Mouse (Mus musculus): ENCODE results near the gene Prdx6b. TPM values are rescaled to one million over a fixed set of nuclear protein-coding genes. Genes with fewer than 3 reads are reported as not detected.

Prdx6b gene
- polyA plus RNA-seq, 1 experiment from 2014 or later: not detected

- H3K27me3 ChIP-seq (ENCODE audit: insufficient read depth, low read length): no peaks in the 10 kb centered on the region
- H3K4me1 ChIP-seq (ENCODE audit: insufficient read depth): no peaks in the 10 kb centered on the region
- WGBS: 95% methylated on average over 4 of the region's 4 CpGs
- no peak overlapping the region for H3K4me2 ChIP-seq
- ATAC-seq (ENCODE audit: insufficient read depth) (no peak), DNase-seq (no peak)
- H3K27ac ChIP-seq (ENCODE audit: low read depth): no peak overlapping the region
- H3K4me3 ChIP-seq (ENCODE audit: low read depth, low read length): no peak overlapping the region
- TF ChIP-seq CTCF (IDR thresholded peaks at IDR 0.05; ENCODE audit: low read depth): no peak
- peaks cover 63% of the 10 kb centered on the region for H3K36me3 ChIP-seq (ENCODE audit: insufficient read depth)
- no peak overlapping the region for H3K9ac ChIP-seq
- no peaks in the 10 kb centered on the region for H3K9me3 ChIP-seq (ENCODE audit: low read depth, low read length)
Observed at GRCm38 (mm10) chr2:80322878-80323277, 30.6 kb downstream of the Prdx6b start.

DNA sequence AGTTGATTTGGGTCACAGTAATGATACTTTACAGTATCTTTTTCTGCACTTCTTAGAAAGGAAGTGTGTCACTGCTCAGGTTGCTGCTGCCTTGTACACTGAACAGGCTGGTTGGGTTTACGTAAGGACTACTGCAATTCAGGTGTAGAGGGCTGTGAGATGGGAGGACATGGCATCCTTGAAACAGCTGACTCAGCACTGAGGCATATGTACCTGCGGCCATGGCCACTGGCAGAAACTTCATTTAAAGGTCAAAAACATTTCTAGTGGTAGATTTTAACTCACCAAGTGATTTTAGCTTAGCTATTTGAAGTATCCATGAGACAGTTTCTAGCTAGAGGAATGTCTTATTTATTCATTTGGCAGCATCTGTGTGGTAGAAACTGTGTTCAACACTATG lies 33.5 kb downstream of the Prdx6b start:
- ATAC-seq (ENCODE audit: insufficient read depth) (no peak), DNase-seq (no peak)
- Histone ChIP-seq H3K4me3 (ENCODE audit: low read depth, low read length) (no peak overlapping the region), H3K27me3 (ENCODE audit: insufficient read depth, low read length) (no peaks in the 10 kb centered on the region), H3K9me3 (ENCODE audit: low read depth, low read length) (no peaks in the 10 kb centered on the region), H3K4me1 (ENCODE audit: insufficient read depth) (no peaks in the 10 kb centered on the region), H3K4me2 (no peak overlapping the region), H3K9ac (no peak overlapping the region), H3K27ac (ENCODE audit: low read depth) (no peak overlapping the region), H3K36me3 (ENCODE audit: insufficient read depth) (peaks cover 70% of the 10 kb centered on the region)
- no peak for TF ChIP-seq CTCF (IDR thresholded peaks at IDR 0.05; ENCODE audit: low read depth)
- WGBS: 93% methylated on average over 2 of the region's 2 CpGs

DNA sequence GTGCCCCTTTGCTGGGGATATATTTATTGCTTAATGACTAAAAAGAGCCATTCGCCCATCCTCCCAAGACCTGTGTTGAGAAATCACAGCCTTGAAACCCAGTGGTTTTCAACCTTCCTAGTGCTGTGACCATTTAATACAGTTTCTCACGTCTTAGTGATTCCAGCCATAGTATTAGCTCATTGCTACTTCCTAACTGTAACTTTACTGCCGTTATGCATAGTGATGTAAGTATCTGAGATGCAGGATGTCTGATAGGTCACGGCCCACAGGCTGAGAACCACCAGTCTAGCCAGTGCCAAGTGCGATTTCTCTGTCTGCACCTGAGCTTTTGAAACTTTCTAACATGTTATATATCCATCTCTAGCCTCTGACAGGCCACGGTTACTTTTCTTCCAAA lies 35.0 kb downstream of the Prdx6b start:
- Histone ChIP-seq H3K9me3 (ENCODE audit: low read depth, low read length) (no peaks in the 10 kb centered on the region), H3K4me1 (ENCODE audit: insufficient read depth) (no peaks in the 10 kb centered on the region), H3K27ac (ENCODE audit: low read depth) (no peak overlapping the region), H3K36me3 (ENCODE audit: insufficient read depth) (peaks cover 63% of the 10 kb centered on the region), H3K4me3 (ENCODE audit: low read depth, low read length) (no peak overlapping the region), H3K4me2 (no peak overlapping the region), H3K9ac (no peak overlapping the region), H3K27me3 (ENCODE audit: insufficient read depth, low read length) (no peaks in the 10 kb centered on the region)
- no peak for TF ChIP-seq CTCF (IDR thresholded peaks at IDR 0.05; ENCODE audit: low read depth)
- DNase-seq (no peak), ATAC-seq (ENCODE audit: insufficient read depth) (no peak)
- 91% methylated on average over 6 of the region's 6 CpGs for WGBS

DNA sequence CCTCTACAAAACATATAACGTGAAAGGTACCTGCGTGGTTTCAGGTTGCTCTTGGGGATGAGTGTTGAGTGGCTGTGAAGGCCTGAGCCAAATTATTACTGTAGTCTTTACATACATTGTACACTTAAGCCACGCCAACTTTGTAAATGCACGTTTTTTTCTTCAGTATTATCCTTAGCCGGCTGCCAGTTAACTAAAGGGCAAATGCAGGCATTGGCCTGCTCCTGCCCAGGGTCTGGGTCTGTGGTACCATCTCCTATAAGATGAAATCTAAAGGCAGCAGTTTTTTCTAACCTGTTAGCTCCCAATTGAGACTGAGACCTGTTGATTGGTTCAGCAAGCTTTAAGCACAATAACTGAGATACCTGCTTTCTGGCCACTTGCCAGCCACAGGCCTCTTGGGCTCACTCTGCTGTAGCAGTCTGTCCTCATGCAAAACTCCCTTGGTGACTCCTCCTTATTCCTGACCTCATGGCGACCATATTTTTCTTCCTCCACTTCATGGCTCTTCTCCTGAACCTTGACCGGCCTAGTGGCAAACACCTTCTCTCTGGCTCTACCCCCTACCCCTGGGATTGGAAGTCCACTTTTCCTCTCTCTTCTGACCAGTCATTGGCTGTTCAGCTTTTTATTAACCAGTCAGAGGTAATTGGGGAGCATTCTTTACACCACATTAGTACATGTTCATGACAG lies 36.8 kb downstream of the Prdx6b start:
- WGBS: 90% methylated on average over 7 of the region's 7 CpGs
- H3K36me3 ChIP-seq (ENCODE audit: insufficient read depth): peaks cover 61% of the 10 kb centered on the region
- no peak overlapping the region for H3K27ac ChIP-seq (ENCODE audit: low read depth)
- H3K27me3 ChIP-seq (ENCODE audit: insufficient read depth, low read length): no peaks in the 10 kb centered on the region
- DNase-seq (no peak), ATAC-seq (ENCODE audit: insufficient read depth) (no peak)
- TF ChIP-seq CTCF (IDR thresholded peaks at IDR 0.05; ENCODE audit: low read depth): no peak
- no peak overlapping the region for H3K4me2 ChIP-seq
- H3K4me3 ChIP-seq (ENCODE audit: low read depth, low read length): no peak overlapping the region
- H3K9me3 ChIP-seq (ENCODE audit: low read depth, low read length): no peaks in the 10 kb centered on the region
- H3K9ac ChIP-seq: no peak overlapping the region
- H3K4me1 ChIP-seq (ENCODE audit: insufficient read depth): no peaks in the 10 kb centered on the region

DNA sequence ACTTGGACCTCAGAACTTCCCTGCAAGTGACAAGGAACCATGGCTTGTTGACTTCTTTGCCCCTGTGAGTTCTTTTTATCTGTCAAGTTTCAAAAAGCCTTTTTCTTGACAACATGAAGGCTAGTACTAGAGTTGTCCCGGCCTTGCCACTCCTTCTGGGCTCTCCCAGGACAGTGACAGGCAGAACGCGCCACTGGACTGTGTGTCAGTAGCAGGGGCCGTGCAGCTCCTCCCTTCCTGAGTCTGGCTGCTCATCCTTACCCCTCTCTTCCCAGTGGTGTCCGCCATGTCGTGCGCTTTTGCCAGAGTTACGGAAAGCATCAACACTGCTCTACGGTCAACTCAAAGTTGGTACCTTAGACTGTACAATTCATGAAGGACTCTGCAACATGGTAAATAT lies 48.3 kb downstream of the Prdx6b start:
- Histone ChIP-seq H3K4me3 (ENCODE audit: low read depth, low read length) (no peak overlapping the region), H3K36me3 (ENCODE audit: insufficient read depth) (peaks cover 83% of the 10 kb centered on the region), H3K9ac (no peak overlapping the region), H3K4me1 (ENCODE audit: insufficient read depth) (no peaks in the 10 kb centered on the region), H3K27me3 (ENCODE audit: insufficient read depth, low read length) (no peaks in the 10 kb centered on the region), H3K27ac (ENCODE audit: low read depth) (no peak overlapping the region), H3K9me3 (ENCODE audit: low read depth, low read length) (no peaks in the 10 kb centered on the region), H3K4me2 (no peak overlapping the region)
- WGBS: 93% methylated on average over 9 of the region's 9 CpGs
- DNase-seq (no peak), ATAC-seq (ENCODE audit: insufficient read depth) (no peak)
- TF ChIP-seq CTCF (IDR thresholded peaks at IDR 0.05; ENCODE audit: low read depth): no peak

Other genes starting within 250 kb of the Prdx6b start
- 21.3 and 21.9 TPM in 2 replicates for gene Pde1a, start 163.0 kb upstream of the Prdx6b start, polyA plus RNA-seq (2014; fragmentation: Nextera tagmentation; extraction: Ambion mirVana)
- gene Dnajc10, start 23.0 kb downstream of the Prdx6b start, polyA plus RNA-seq (2014; fragmentation: Nextera tagmentation; extraction: Ambion mirVana): 108 and 113 TPM in 2 replicates
- gene Frzb, start 155.2 kb downstream of the Prdx6b start, polyA plus RNA-seq (2014; fragmentation: Nextera tagmentation; extraction: Ambion mirVana): 0.65 and 0.88 TPM in 2 replicates

Measured in lung, embryonic 14.5 days (tissue).